Mouse (Mus musculus): ENCODE measurements around the gene Exoc8.

DNA sequence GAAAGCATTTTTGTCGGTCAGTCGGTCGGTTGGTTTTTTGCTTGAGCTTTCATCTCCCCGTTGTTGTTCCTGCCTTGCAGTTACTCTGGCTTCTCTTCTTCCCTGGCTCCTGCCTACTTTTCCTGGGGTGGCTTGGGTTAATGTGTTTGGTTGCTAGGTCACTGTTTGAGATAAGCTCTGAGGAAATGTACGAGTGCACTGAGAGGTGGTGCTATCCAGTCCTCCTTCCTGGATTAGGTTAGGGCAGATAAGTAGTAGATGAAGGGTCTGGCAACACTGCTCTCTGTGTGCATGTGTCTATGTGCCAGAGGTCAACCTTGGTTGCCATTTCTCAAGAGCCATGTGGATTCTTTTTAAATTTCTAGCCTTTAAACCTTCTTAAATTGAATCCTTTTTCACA lies 24.8 kb downstream of the Exoc8 start:
- TF ChIP-seq CTCF (IDR thresholded peaks at IDR 0.05; ENCODE audit: control insufficient read depth, insufficient read depth, insufficient replicate concordance, low read depth, low read length) (no peak), POLR2A (IDR thresholded peaks at IDR 0.05; ENCODE audit: control insufficient read depth, low read depth, low read length) (no peak)
